Mouse (Mus musculus): Measurements from ENCODE around the gene Dph2.

The Dph2 gene

DNA sequence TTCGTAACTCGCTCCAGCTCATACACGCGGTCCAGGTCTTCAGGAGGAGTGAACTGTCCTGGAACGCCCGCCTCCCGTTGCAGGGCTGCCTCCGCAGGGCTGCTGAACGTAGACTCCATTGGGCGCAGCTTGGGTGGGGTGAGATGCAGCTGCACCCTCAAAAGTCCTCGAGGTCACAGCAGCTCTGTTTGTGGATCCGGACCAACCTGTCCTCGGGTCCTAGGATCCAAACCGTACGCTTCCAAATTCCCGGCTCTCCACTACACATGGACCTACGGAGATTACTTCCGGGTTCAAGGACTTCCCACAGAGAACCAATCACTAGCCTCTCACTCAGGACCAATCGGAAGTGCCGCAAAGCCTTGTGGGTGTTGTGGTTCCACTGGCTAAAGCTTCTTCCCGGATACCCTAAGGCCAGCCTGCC, at the start of gene Dph2:
Gene Dph2 (minus strand): TSS at position 295 of the 424 bp plus-strand sequence.
- DNase-seq (ENCODE audit: low read depth in 2 of 2, low spot score in 2 of 2): peak; percentile 53 to 65

GRCm38 (mm10) chr4:117936964-117937363, 45.1 kb upstream of the Dph2 start:
- no peak for DNase-seq (ENCODE audit: low read depth in 2 of 2, low spot score in 2 of 2)

DNA sequence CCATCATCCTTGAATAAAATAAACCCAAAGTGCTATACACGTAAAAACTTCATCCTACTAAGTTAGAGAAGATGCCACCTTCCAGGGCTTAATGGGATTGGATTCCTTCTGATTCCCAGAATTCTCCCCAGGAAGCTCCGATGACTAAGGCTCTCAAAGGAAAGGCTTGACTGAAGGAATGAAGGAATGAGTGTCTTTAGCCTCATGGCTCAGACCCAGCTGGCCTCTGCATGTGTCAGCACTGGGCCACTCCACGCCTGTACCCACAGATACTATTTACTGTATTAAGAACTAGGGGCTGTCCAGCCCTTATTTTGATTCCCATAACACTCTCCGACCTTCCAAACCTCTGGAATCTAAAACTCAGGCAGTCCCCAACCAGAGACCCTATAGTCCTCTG, 42.2 kb upstream of the Dph2 start:
- DNase-seq (ENCODE audit: low read depth in 2 of 2, low spot score in 2 of 2): no peak

GRCm38 (mm10) chr4:117933248-117933647, 41.4 kb upstream of the Dph2 start:
- DNase-seq (ENCODE audit: low read depth in 2 of 2, low spot score in 2 of 2): no peak

DNA sequence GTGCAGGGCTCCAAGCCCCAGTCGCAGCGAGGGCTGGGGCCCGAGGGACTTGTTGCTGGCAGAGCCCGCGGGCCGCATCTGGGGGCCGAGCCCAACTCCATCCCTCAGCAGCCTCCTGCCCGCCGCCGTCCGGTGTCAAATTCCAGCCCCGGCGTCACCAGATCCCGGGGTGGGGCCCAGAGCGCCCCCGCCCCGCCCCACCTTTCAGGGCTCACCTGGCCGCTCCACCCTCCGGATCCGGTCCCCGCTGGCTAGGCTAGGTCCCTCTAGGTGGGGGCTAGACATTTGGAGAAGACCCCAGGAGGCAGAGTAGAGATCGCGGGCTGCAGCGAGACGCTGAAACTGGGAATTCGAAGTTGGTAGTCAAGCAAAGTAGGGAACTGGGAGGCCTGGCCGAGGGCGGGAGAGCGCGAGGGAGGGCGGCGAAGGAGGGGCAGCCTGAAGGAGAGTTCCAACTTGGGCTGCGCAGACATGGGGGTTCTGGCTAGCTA, 37.6 kb upstream of the Dph2 start, which contains the start of gene Artn:
Gene Artn (minus strand): TSS at position 373 of the 491 bp plus-strand sequence.
- no peak for DNase-seq (ENCODE audit: low read depth in 2 of 2, low spot score in 2 of 2)

GRCm38 (mm10) chr4:117928699-117929241, 36.9 kb upstream of the Dph2 start:
- no peak for DNase-seq (ENCODE audit: low read depth in 2 of 2, low spot score in 2 of 2)

GRCm38 (mm10) chr4:117928234-117928633, 36.4 kb upstream of the Dph2 start:
- no peak for DNase-seq (ENCODE audit: low read depth in 2 of 2, low spot score in 2 of 2)

DNA sequence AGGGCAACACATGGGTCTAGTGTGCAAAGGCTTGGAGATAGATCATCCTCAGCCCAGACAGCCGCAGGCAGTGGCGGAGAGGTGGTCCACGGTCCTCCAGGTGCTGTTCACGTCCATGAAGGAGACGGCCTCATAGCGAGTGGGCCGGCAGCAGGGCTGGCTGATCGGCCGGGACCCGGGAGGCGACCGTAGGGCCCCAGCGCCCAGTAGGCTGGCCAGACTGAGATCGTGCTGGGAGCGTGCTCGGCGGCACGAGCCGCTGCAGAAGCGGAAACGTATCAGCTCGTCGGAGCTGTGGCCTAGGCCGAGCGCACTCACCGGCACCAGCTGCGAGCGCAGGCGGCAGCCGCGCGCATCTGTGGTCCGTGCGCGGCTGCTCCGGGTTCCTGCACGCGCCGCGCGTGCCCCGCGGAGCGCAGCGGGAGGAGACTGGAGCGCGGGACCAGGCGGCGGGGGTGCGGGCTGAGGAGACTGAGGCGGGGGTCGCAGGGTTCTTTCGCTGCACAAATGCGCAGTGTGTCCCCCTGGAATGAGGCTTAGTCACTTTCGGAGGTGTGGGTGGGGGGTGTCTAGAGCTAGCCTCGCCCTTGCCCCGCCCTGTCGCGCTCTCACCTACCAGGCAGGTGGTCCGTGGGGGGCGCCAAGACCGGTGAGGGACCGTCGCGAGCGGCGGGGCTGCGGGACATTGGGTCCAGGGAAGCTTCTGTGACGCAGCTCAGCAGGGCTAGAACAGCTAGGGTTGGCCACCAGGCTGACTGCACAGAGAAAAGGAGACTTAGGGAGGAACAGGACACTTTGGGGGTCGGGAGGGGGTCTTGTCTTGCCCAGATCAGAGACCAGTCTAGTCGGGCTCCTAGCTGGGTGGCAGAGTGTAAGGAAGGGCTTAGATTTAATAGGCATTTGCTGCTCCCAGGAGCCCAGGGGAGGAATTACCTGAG, 35.0 kb upstream of the Dph2 start:
- DNase-seq (ENCODE audit: low read depth in 2 of 2, low spot score in 2 of 2): no peak

GRCm38 (mm10) chr4:117924916-117925315, 33.1 kb upstream of the Dph2 start:
- no peak for DNase-seq (ENCODE audit: low read depth in 2 of 2, low spot score in 2 of 2)

DNA sequence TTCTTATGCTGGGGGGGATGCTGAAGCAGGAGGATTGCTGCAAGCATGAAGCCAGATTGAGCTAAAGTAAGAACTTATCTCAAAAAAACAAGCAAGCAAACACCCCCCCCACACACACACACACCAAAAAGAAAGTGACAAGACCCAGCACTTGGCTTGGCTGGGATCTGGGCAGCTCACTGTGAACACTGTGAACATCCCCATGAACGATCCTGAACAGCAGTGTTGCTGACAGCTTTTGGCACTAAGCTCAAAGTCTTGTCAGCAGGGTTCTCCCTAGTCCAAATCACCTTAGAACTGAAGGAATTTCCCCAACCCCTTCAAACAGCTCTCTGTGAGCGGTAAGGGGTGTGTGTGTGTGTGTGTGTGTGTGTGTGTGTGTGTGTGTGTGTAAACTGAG, 31.6 kb upstream of the Dph2 start:
- DNase-seq (ENCODE audit: low read depth in 2 of 2, low spot score in 2 of 2): no peak

DNA sequence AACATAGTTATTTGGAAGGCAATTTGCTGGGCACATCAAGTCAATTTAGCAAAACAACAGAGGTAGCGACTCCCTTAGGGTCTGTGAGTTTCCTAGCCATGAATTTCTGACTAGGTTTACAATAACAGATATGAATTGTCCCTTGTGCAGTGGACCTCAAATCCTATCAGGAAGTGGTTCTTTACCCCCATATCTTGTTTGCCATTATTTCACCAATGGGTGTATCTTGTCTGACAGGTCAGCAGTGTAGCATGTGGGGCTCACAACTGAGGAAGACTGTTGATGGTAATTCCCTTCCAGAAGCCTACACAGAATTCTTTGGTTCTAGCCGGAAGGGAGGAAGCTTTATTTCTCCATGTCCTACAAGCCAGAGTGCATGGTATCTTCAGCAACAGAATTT, 29.5 kb upstream of the Dph2 start:
- DNase-seq (ENCODE audit: low read depth in 2 of 2, low spot score in 2 of 2): no peak

DNA sequence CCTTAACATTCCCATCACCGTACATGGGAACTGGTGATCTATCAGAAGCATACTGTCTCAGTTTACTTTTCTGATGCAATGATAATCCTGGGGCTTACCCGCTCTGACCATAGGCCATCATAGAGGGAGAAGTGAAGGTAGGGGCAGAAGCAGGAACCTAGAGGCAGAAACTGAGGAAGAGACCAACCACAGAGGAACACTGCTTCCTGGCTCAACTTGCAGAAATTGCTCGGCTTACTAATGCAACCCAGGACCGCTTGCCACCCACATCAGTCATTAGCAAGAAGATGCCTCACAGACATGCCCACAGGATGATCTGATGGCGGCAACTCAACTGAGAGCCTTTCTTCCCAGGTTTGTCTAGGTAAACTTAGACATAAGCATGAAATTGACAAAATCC, 26.9 kb upstream of the Dph2 start:
- no peak for DNase-seq (ENCODE audit: low read depth in 2 of 2, low spot score in 2 of 2)

GRCm38 (mm10) chr4:117918261-117918660, 26.4 kb upstream of the Dph2 start:
- DNase-seq (ENCODE audit: low read depth in 2 of 2, low spot score in 2 of 2): no peak

GRCm38 (mm10) chr4:117917847-117918246, 26.0 kb upstream of the Dph2 start:
- DNase-seq (ENCODE audit: low read depth in 2 of 2, low spot score in 2 of 2): no peak

GRCm38 (mm10) chr4:117917402-117917801, 25.6 kb upstream of the Dph2 start:
- no peak for DNase-seq (ENCODE audit: low read depth in 2 of 2, low spot score in 2 of 2)

DNA sequence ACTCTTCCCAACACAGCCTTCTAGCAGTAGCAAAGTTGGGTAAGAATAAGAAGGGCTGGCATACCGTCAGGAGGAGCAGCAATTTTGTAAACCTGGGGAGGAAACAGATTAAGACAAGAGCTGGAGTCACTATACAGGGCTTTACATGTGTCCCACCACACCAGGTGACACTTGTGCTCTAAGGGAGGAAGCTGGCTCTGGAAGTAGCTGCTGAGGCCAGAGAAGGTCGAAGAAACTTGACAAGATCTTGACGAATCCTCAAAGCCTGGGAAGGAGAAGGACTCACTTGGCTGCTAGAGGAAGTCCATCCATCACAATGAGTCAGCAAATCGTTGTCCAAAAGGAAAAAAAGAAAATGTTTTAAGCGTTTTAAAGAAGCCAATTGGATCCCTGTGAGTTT, 24.6 kb upstream of the Dph2 start:
- no peak for DNase-seq (ENCODE audit: low read depth in 2 of 2, low spot score in 2 of 2)

- DNase-seq (ENCODE audit: low read depth in 2 of 2, low spot score in 2 of 2): peak in 1 of 2 experiments; percentile 14
These were observed 23.8 kb upstream of the Dph2 start for GRCm38 (mm10) chr4:117915489-117916105.

- DNase-seq (ENCODE audit: low read depth in 2 of 2, low spot score in 2 of 2): peak; percentile 94 to 97
These were observed 23.0 kb upstream of the Dph2 start, which contains the start of gene Ipo13 for GRCm38 (mm10) chr4:117914591-117915442. Ipo13 (minus strand) TSS chr4:117914999.

DNA sequence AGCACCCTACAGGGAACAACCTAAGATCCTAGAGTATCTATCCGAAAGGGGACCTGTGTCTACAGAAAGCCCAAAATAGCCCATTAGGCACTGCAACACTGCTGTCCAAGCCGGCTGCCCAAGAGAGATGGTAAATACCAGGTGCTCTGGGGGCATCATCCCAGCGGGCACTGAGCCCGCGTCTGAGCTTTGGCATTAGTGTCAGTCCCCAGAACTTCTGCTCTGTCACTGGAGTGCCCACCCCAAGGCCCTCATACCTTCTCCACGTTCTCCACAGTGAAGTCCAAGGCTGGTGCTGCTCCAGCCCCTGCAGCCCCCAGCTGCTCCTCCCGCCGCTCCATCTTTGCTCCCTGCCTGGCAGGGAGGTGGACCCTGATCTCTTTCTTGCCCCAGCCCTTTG, 22.2 kb upstream of the Dph2 start:
- no peak for DNase-seq (ENCODE audit: low read depth in 2 of 2, low spot score in 2 of 2)

- DNase-seq (ENCODE audit: low read depth in 2 of 2, low spot score in 2 of 2): no peak
These were observed 21.6 kb upstream of the Dph2 start for GRCm38 (mm10) chr4:117913421-117913820.

Data from CD8-positive naive resting alpha-beta T cell, adult 2 months (primary cell).